Mouse (Mus musculus): ENCODE measurements around the gene Trpc5.

GRCm38 (mm10) chrX:144689119-144689858, 1.3 kb upstream of the Trpc5 start:
- no peak for TF ChIP-seq CTCF (IDR thresholded peaks at IDR 0.05; ENCODE audit: low read depth, low read length)
- TF ChIP-seq EP300 (IDR thresholded peaks at IDR 0.05; ENCODE audit: insufficient read depth, low read depth, low read length), result no peak
- no peak for TF ChIP-seq POLR2A (IDR thresholded peaks at IDR 0.05; ENCODE audit: insufficient read depth, low read length)
